ENCODE assay signal across 35 mouse cellular contexts in genomic region chr13:59025653-59026052, GRCm38 (mm10).
DNase-seq lines count a peak whose midpoint lies in the region; ATAC-seq and TF ChIP-seq lines count a peak whose summit lies in the region.
"Had no signal": no experiment of that assay in that cellular context is flagged by ENCODE, and none has a peak within 500 bp of the region (broad histone marks: within the 10 kb centered on the region; RNA-seq: fewer than 3 reads in every experiment).

No protein-coding gene starts in this region.

- DNase-seq in CD4-positive, CD25-positive, alpha-beta regulatory T cell, adult 2 months (ENCODE audit: low read depth, low spot score), result peak; percentile 13
- peak; percentile 29 for DNase-seq in thymus, adult 2 months
- DNase-seq in thymus, adult 18-20 months, result no peak
- DNase-seq in thymus, postnatal 14 days, result peak; percentile 53
- DNase-seq in left cerebral cortex, postnatal 25 days (ENCODE audit: low spot score in 2 of 2), result no peak
- DNase-seq in right cerebral cortex, postnatal 14 days, result no peak
- no peak for DNase-seq in testis, postnatal 14 days (ENCODE audit: low spot score)
- DNase-seq: adrenal gland, postnatal 10 days; cerebellum, adult 11 months; cerebellum, adult 9-10 months; cerebellum, postnatal 36 days; embryo, embryonic 11 days; gastrocnemius, adult 2 months; gastrocnemius, postnatal 36 days; heart, adult 18-20 months; heart, postnatal 36 days; kidney, adult 18-20 months; kidney, postnatal 36 days; left cerebral cortex, postnatal 4 days; liver, postnatal 0 days; retina, postnatal 1 day; right cerebral cortex, postnatal 25 days had no signal

- WGBS in thymus, adult 2 months, result 35% methylated on average over 8 of the region's 8 CpGs

- H3K4me1 ChIP-seq in thymus, adult 2 months (replicated peaks; ENCODE audit: control insufficient read depth, insufficient read depth, low read length), result peaks cover 19% of the 10 kb centered on the region
- H3K4me1 ChIP-seq: embryonic facial prominence, embryonic 12.5 days; liver, embryonic 12.5 days had no signal

- no peak for TF ChIP-seq POLR2A in thymus, adult 2 months (IDR thresholded peaks at IDR 0.05; ENCODE audit: control insufficient read depth, extremely low read depth, insufficient read depth, low read length, poor library complexity)

- no peak overlapping the region for H3K4me3 ChIP-seq in thymus, adult 2 months (ENCODE audit: control insufficient read depth, insufficient read depth, low read length)
- H3K4me3 ChIP-seq: embryonic facial prominence, embryonic 12.5 days; gastrocnemius, adult 2 months; layer of hippocampus, adult 2 months; left cerebral cortex, adult 2 months; liver, embryonic 12.5 days; midbrain, embryonic 13.5 days; neural tube, embryonic 15.5 days had no signal

- H3K36me3 ChIP-seq in thymus, adult 2 months (ENCODE audit: control insufficient read depth, insufficient read depth, low read length), result no peaks in the 10 kb centered on the region
- H3K36me3 ChIP-seq: embryonic facial prominence, embryonic 12.5 days; liver, embryonic 12.5 days; midbrain, embryonic 13.5 days; neural tube, embryonic 15.5 days had no signal

- no peaks in the 10 kb centered on the region for H3K27me3 ChIP-seq in thymus, adult 2 months (ENCODE audit: control insufficient read depth, insufficient read depth, low read length)
- H3K27me3 ChIP-seq: embryonic facial prominence, embryonic 12.5 days; liver, embryonic 12.5 days; midbrain, embryonic 13.5 days; neural tube, embryonic 15.5 days had no signal

- intact Hi-C loops in left cerebral cortex, postnatal 25 days (cut with DNase I), result no loop called here

- no peak for TF ChIP-seq CTCF in thymus, adult 2 months (IDR thresholded peaks at IDR 0.05; ENCODE audit: borderline replicate concordance, control insufficient read depth, extremely low read depth, insufficient read depth, low read length, poor library complexity)

- ATAC-seq in CD4-positive, CD25-positive, alpha-beta regulatory T cell, adult 4 months, result no peak
- ATAC-seq: activated CD4-positive, CD25-positive, alpha-beta regulatory T cell, adult 4 months; forebrain, embryonic 14.5 days; inflammation-experienced regulatory T-cells, adult 6 months; liver, embryonic 12.5 days; liver, postnatal 0 days; midbrain, embryonic 13.5 days had no signal

- H3K27ac ChIP-seq in thymus, adult 2 months (ENCODE audit: control insufficient read depth, insufficient read depth, low read length), result no peak overlapping the region
- H3K27ac ChIP-seq: embryonic facial prominence, embryonic 12.5 days; gastrocnemius, adult 2 months; hindbrain, embryonic 14.5 days; layer of hippocampus, adult 2 months; left cerebral cortex, adult 2 months; liver, embryonic 12.5 days; macrophage; midbrain, embryonic 13.5 days; neural tube, embryonic 15.5 days; stomach, postnatal 0 days had no signal

Comparison
In these comparisons a context has a peak if more than half of its experiments do, and no peak if none do; other contexts are left out.
1. DNase-seq: peak in CD4-positive, CD25-positive, alpha-beta regulatory T cell, adult 2 months (single experiment), thymus, adult 2 months (single experiment) and thymus, postnatal 14 days (single experiment); none in thymus, adult 18-20 months (0 of 2), left cerebral cortex, postnatal 25 days (0 of 2), right cerebral cortex, postnatal 14 days (single experiment) and testis, postnatal 14 days (single experiment).